Mouse (Mus musculus) layer of hippocampus, adult 18-20 months (tissue): ENCODE measurements around the gene Atf6b. TPM values are rescaled to one million over a fixed set of nuclear protein-coding genes. Genes with fewer than 3 reads are reported as not detected.
A peak's percentile ranks its signal among the peaks of the same experiment; 100 is the strongest.

ENCODE experiments used
- DNase-seq, 2 experiments: peaks; one replicate each; pipeline ENCODE4 v3.0.0; 2022; ENCODE audit warnings: low spot score in 2 of 2
- total RNA-seq, 2 experiments: library from RNA; stranded (reverse); gene quantifications; 2 replicates each; pipeline ENCODE4 v1.2.3; 2021

Atf6b gene
- total RNA-seq, 2 experiments from 2014 or later, result 83.4 to 95.0 TPM

DNA sequence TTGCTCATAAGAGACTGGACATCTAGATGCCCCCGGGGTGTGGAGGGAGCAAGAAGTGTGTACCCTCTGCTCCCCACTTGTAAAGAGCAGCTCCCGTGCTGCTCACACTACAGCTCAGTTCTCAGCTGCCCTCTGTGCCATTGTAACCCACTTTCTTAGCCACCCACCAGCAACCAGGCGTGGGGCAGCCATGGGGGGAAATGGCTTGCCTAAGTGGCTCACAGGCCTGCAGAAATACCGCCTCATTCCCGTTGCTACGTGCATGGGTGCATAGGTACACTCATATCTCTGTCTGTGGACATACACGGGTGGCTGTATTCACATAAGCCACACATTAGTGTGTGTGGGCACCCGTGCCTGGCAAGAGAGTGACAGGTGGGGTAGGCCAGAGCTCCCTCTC is 16.0 kb downstream of the Atf6b start:
- no peak for DNase-seq

DNA sequence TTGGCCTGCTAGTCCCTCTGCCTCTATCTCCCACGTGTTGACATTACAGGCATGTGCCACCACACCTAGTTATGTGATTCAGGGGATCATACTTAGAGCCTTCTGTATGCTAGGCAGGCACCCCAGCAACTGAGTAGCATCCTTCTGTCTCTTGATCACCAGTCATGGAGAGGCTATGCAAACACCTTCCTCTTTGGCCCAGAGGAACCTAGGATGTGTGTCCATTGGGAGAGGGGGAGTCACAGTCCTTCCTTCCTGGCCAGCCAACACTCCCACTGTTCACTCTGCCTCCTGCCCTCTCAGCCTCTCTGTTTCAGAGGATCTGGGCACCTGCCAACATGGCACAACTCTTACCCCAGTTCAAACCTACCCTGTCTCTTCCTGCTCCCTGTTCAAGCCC is 16.6 kb downstream of the Atf6b start:
- no peak for DNase-seq

DNA sequence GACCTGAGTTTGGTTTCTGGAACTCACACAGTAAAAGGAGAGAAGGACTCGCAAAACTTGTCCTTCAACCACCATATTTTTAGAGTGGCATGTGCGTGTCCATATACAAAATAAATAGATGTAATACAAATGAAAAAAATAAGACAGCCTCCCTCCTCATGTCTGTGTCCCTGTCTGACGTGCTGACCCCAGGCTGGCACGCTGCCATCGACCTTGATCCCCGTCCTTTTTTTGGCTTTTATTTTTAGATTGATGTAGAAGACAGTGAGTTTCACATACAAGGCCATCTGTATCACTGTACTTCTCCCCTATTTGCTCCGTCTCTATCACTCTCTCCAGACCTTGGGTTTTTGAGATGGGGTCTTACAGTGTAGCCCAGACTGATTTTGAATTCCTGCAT is 17.5 kb downstream of the Atf6b start:
- no peak for DNase-seq

DNA sequence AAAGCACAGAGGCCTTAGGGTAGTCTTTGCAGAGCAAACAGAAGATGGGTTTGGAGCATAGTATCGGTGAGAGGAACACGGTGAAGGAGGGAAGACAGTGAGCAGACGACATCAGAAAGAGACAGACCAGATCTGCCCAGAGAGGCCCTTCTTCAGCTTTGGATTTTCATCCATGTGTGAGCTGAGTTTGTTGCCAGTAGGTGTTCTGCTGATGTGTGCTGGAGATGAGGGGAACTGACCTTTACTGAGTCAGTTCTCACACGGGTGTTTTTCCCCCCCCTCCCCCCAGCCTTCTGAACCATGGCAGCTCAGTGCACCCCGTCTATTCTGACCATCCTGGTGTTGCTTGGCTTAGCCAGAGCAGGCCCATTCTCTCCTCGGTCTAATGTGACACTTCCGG is 23.3 kb downstream of the Atf6b start, which contains the start of gene Tnxb:
TSS of gene Tnxb (plus strand) at position 301 of the 400 bp plus-strand sequence.
- no peak for DNase-seq

DNA sequence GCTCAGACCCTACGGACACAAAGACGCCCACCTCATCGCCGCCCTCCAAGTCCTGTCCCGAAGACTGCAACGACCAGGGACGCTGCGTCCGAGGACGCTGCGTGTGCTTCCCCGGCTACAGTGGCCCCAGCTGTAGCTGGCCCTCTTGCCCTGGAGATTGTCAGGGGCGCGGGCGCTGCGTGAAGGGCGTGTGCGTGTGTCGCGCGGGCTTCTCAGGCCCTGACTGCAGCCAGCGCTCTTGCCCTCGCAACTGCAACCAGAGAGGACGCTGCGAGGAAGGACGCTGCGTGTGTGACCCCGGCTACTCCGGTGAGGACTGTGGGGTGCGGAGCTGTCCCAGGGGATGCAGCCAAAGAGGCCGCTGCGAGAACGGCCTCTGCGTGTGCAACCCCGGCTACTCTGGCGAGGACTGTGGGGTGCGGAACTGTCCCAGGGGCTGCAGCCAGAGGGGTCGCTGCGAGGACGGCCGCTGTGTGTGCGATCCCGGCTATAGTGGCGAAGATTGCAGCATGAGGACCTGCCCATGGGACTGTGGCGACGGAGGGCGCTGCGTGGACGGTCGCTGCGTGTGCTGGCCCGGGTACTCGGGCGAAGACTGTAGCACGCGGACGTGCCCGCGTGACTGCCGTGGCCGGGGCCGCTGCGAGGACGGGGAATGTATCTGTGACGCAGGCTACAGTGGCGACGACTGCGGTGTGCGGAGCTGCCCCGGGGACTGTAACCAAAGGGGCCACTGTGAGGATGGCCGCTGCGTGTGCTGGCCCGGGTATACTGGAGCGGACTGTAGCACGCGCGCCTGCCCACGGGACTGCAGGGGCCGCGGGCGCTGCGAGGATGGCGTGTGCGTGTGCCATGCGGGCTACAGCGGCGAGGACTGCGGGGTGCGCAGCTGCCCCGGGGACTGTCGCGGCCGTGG is 24.5 kb downstream of the Atf6b start:
- no peak for DNase-seq

DNA sequence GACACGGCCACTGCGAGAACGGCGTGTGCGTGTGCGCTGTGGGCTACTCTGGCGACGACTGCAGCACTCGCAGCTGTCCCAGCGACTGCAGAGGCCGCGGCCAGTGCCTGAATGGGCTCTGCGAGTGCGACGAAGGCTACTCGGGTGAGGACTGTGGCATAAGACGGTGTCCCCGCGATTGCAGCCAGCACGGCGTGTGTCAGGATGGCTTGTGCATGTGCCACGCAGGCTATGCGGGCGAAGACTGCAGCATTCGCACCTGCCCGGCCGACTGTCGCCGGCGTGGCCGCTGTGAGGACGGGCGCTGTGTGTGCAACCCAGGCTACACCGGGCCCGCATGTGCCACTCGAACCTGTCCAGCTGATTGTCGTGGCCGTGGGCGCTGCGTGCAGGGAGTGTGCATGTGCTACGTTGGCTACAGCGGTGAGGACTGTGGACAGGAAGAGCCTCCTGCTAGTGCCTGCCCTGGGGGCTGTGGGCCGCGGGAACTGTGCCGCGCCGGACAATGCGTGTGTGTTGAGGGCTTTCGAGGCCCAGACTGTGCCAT is 25.4 kb downstream of the Atf6b start:
- DNase-seq, result no peak

DNA sequence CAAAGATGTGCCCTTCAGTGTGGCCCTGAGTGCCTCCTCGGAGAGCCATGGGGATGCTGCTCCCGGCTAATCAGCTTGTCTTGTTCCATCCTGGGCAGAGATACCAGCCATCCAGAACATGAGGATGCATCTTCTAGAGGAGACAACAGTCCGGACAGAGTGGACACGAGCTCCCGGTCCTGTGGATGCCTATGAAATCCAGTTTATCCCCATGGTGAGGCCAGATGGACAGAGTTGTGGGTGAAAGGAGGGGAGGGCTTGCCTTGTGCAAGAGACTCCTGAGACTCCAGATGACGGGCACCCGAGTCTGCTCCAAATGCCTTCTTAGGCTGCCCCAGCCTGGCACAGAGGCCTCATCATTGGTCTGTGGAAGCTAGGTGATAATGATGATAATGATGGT is 26.2 kb downstream of the Atf6b start:
- no peak for DNase-seq

DNA sequence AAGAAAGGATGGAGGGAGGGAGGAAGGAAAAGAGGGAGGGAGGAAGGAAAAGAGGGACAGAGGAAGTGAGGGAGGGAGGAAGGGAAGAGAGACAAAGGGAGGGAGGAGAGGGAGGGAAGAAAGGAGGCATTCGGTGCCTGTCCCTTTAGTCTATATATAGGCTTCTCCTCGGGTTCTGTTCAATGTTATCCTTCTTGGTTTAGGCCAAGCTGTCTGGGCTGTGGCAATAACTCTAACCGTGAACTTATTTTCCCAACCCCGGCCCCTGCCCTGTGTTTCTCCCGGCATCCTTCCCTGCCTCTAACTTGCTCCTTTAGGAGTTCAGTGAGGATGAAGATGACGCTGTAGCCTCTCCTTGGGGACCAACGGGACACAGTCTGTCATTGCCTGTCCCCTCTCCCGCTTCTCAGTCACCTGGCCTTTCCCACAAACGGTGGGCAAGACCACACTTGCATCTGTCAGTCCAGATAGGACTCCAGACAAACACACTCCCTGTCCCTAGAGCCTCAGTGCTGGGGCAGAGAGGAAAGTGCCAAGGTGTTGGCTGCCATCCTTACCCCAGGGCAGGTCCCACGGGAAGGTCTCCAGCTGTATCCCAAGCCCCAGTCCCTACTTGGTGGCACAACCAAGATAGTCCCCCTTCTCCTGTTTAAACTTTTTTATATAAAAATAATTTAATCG is 27.7 kb downstream of the Atf6b start:
- no peak for DNase-seq

DNA sequence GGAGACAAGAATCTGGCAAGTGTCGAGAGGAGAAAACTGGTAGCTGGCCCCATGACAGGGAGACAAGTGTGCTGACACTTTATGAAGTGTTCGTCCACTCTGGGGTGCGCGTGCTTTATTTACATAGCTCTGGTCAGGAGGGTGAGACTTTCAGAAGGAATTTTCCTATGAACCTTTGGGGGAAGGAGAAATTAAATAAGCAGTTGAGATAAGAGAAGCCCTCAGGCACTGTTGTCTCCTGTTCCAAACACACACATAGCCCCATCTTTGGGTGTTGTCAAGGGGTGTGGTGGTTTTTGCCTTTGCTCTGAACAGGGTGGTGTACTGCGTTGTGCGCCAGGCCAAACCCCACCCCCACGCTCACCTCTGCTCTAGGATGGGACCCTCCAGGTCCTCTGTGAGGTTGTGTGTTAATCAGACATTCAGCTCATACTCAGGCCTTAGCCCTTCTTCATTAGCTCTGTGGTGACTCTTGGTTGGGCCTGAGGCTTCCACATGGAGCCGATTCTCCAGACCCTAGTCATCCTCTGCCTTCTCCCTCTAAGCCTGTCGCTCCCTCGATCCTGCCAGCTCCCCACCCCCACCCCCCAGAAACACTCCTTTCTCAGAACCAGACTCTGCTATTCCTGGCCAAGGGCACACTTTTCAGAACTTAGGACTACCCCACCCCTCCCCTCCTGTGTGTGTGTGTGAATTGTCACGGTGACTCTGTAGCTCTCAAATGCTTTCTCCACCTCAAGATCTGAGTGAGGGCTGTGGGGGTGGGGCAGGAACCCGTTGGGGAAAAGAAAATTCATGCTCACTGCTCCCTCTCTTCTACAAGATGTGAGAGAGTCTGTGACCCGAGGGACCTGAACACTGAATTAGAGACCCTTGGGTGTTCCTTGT is 28.5 kb downstream of the Atf6b start:
- no peak for DNase-seq

DNA sequence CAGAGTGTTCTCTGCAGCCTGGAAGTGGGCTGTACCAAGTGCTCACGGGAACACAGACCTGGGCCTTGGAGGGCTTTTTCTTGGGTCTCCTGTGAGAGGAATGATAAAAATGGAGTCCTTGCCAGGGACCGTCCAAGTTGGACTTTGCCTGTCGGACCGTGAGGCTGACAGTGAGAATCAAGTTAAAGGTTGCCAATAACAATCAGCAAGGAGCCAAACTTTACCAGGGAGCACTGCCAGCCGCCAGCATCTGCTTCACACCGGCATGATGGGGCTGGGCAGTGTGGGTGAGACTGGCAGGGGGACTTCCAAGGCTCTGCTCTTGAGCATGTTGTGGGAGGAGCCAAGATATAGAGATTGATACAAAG is 29.1 kb downstream of the Atf6b start:
- no peak for DNase-seq

DNA sequence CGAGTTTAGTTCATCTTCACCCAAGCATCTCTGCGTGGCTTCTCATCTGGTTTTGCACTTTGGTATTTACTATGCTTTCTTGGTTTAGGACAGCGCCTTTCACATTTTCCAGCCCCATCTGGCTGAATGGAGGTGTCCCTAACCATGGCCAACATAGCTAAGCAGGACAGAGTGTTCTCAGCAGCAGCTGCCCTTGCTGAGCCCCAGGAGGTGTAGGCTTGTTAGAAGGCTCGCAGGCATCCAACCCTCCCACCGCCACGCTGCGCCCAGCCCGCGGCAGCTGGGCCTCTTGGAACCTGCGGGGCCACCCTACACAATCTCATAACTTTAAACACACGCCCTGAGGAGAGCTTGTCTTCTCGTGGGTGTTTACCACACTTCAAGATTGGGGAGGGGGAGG is 29.7 kb downstream of the Atf6b start:
- no peak for DNase-seq

DNA sequence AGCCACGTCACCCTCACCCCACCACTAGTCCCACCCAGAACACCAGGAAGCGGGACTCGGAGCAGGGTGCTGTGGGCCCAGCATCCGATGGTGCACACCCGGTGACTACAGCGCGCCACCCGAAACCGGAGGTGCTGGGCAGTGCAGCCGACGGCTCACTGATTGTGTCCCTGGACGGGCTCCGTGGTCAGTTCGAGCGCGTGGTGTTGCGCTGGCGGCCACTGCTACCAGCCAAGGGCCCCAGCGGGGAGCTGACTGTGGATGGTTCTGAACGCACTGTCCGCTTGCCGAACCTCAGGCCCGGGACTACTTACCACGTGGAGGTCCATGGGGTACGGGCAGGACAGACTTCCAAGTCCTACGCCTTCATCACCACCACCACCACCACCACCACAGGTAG is 33.2 kb downstream of the Atf6b start:
- no peak for DNase-seq

DNA sequence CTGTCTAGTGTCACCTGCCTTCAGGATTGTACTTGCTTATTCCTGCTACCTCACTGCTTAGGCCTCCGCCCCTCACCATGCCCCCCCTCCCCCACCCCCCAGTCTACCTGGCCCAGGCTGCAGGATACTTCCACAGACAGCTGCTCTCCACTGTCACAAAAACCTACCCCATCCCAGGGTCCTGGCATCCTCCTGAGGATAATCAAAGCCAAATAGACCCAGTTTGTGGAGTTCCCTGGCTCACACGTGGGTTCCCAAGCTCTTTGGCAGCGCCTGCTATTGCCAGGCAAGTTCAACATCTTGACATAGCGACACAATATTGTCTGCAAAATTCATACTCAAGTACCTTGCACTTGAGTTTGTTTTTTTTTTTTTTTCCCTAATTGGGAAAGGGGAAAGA is 33.7 kb downstream of the Atf6b start:
- DNase-seq, result no peak

DNA sequence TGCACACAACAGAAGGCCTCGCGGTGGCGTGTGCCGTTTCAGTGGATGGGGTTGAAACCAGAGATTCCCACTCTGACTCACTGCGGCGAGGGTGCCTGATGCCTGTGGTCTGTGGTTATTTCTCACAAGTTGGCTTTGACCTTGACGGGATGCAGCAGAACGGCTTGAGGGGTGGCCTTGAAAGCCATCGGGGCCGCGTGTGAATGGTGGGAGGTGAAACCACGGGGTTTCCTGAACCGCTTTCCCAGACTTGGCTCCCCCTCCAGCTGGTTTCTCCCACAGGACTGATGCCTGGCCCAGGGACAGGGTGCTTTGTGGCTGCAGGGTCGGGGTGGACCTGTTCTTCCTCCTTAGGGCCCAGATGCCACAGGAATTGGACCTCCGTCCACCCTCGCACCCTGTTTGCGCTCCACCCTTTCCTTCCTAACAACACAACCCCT is 34.2 kb downstream of the Atf6b start:
- peak in 1 of 2 experiments; percentile 45 for DNase-seq

DNA sequence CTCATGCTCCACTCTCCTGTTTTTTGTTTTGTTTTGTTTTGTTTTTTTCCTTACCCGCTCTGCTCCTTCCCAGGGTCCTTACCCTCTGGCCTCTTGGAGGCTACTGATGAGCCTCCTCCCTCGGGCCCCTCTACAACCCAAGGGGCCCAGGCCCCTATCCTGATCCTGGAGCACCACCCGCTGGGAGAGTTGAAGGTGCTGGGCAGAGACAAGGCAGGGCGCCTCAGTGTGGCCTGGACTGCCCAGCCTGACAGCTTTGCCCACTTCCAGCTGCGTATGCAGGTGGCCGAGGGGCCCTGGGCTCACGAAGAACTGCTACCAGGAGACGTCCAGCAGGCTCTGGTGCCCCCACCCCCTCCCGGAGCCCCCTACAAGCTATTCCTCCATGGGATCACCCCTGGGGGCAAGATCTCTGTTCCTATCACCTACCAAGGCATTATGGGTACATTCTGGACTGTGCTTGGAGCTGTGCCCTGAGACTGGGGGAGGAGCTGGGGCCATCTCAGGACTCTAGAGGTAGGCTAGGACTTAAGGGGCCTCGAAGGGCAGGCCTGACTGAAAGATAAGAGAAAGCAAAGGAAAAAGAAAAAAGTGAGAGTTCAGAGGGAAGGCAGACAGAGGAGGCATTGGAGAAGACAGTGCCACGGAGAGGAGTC is 35.1 kb downstream of the Atf6b start:
- DNase-seq, result no peak

DNA sequence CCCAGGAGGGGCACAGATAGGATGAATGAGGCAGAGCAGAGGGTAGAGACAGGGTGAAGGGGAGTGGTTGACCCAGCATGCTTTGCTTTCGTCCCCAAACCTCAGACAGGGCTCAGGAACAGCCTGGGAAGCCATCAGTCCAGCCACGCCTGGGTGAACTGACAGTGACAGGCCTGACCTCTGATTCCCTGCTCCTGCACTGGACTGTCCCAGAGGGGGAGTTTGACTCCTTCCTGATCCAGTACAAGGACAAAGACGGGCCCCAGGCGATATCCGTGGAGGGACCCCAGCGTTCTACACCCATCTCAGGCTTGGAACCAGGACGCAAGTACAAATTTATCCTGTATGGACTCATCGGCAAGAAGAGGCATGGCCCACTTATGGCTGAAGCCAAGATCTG is 36.2 kb downstream of the Atf6b start:
- DNase-seq, result no peak

DNA sequence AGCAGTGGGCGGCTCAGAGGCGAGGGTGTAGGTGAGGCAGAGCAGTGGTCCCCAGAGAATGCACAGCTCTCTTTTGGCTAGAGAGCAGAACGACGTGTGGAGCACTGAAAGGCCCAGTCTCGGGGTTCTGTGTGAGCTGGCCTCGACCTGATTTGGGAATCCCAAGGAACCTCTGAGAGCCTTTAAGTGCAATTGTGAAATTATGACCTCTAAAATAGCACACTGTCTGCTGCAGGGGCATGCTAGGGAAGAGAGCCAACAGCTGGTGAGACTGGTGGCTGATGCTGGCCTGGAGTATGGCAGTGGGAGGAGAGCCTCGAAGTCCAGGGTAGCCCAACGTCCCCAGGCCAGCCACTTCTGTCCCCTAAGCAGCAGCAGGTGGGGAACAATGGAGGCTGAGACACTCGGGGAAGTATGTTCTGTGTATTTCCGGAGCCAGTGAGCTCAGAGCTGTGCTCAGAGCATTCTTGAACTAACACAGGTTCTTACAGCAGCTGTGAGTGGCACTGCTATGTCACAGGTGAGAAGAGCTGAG is 36.8 kb downstream of the Atf6b start:
- DNase-seq, result no peak

DNA sequence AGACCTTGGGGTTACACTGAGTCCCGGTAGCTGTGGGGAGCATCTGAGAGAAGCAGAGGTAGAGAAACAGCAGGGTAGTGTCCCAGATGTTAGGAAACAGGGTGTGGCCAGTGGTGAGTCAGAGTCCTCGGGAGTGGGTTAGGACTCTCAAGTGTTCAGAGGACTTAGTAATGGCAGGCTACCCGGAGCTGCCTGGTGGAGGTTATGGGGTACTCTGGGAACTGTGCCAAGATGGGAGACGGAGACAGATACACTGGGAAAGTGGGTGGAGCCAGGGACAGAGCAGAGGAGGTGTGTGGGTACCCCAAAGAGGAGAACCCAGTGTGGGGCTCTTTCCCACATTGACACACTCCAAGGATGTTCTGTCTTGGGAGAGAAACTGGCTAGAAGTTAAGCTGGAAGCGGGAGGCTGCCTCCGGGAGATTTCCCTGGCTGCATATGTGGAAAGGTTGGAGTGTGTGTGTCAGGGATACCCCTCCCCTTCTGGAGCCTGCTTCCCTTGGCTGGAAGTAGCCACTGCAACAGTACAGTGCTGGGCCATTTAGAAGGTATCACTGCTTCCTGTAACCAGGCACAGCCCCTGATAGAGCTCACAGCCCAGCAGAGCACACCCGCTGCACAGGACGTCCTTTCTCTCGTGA is 37.4 kb downstream of the Atf6b start:
- DNase-seq, result no peak

DNA sequence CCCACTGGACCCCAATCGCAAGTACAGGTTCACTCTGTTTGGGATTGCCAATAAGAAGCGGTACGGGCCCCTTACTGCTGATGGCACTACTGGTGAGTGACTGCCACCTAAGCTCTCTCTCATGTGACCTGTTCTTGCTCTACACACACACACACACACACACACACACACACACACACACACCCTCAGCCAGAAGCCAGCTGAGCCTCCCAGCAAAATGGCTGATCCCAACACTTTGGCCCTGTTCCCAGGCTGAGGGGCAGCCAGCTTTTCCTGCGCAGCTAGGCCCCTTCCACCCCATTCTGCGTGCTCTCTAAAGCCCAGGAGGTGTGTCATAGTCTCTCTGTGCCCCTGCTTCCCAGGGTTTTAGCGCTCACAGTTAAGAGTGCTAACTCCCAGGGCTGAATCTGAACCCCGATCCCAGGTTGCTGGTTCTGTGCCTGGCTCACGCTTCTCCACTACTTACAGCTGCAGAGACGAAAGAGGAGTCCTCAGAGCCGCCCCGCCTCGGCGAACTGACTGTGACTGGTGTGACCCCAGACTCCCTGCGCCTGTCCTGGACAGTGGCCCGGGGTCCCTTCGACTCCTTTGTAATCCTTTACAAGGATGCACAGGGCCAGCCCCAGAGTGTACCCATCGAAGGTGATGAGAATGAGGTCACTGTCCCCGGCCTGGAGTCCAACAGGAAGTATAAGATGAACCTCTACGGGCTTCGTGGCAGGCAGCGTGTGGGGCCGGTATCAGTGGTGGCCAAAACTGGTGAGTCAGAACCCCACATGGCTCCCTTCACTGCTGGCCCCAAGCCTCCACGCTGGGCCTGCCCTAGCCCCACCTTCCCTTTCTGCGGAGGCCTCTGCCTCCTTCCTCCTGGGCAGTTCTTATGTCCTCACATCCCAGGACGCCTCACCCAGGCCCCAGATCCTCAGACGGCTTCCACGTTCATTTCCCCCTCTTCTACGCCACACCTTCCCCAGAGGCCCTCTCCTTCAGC is 38.5 kb downstream of the Atf6b start:
- no peak for DNase-seq
